Mouse (Mus musculus): ENCODE data around the gene G0s2. TPM values are rescaled to one million over a fixed set of nuclear protein-coding genes. Genes with fewer than 3 reads are reported as not detected.

Gene G0s2
- polyA plus RNA-seq, 1 experiment from 2014 or later = 3.6 TPM

GRCm38 (mm10) chr1:193306832-193307231 lies 33.8 kb upstream of the G0s2 start:
- Histone ChIP-seq H3K9ac (replicated peaks; ENCODE audit: low read depth, low read length) (no peak overlapping the region), H3K36me3 (ENCODE audit: control insufficient read depth, insufficient read depth) (no peaks in the 10 kb centered on the region), H3K4me2 (ENCODE audit: low read length) (no peak overlapping the region), H3K4me1 (replicated peaks; ENCODE audit: control insufficient read depth, insufficient read depth, low read length) (peaks cover 6% of the 10 kb centered on the region; the same call in 1 of the 2 replicates), H3K27ac (ENCODE audit: low read length) (no peak overlapping the region), H3K27me3 (replicated peaks; ENCODE audit: control insufficient read depth, insufficient read depth, low read length) (no peaks in the 10 kb centered on the region), H3K9me3 (ENCODE audit: control insufficient read depth, low read length) (no peaks in the 10 kb centered on the region), H3K4me3 (replicated peaks; ENCODE audit: low read length) (no peak overlapping the region)
- 91% methylated on average over 2 of the region's 2 CpGs for WGBS
- no peak for ATAC-seq

GRCm38 (mm10) chr1:193305386-193305785 lies 32.4 kb upstream of the G0s2 start:
- Histone ChIP-seq H3K9ac (replicated peaks; ENCODE audit: low read depth, low read length) (no peak overlapping the region), H3K36me3 (ENCODE audit: control insufficient read depth, insufficient read depth) (no peaks in the 10 kb centered on the region), H3K27me3 (replicated peaks; ENCODE audit: control insufficient read depth, insufficient read depth, low read length) (no peaks in the 10 kb centered on the region), H3K4me1 (replicated peaks; ENCODE audit: control insufficient read depth, insufficient read depth, low read length) (peaks cover 6% of the 10 kb centered on the region; the same call in 1 of the 2 replicates), H3K4me3 (replicated peaks; ENCODE audit: low read length) (no peak overlapping the region), H3K4me2 (ENCODE audit: low read length) (no peak overlapping the region), H3K9me3 (ENCODE audit: control insufficient read depth, low read length) (no peaks in the 10 kb centered on the region), H3K27ac (ENCODE audit: low read length) (peak overlapping the region; percentile 77)
- WGBS = 18% methylated on average over 7 of the region's 7 CpGs
- ATAC-seq = peak; percentile 93

- H3K27me3 ChIP-seq (replicated peaks; ENCODE audit: control insufficient read depth, insufficient read depth, low read length) = no peaks in the 10 kb centered on the region
- no peak overlapping the region for H3K4me3 ChIP-seq (replicated peaks; ENCODE audit: low read length)
- no peaks in the 10 kb centered on the region for H3K9me3 ChIP-seq (ENCODE audit: control insufficient read depth, low read length)
- peaks cover 6% of the 10 kb centered on the region; the same call in 1 of the 2 replicates for H3K4me1 ChIP-seq (replicated peaks; ENCODE audit: control insufficient read depth, insufficient read depth, low read length)
- H3K27ac ChIP-seq (ENCODE audit: low read length) = no peak overlapping the region
- H3K36me3 ChIP-seq (ENCODE audit: control insufficient read depth, insufficient read depth) = no peaks in the 10 kb centered on the region
- ATAC-seq = no peak
- H3K4me2 ChIP-seq (ENCODE audit: low read length) = no peak overlapping the region
- WGBS = 61% methylated on average over 2 of the region's 2 CpGs
- no peak overlapping the region for H3K9ac ChIP-seq (replicated peaks; ENCODE audit: low read depth, low read length)
These were observed 30.1 kb upstream of the G0s2 start for GRCm38 (mm10) chr1:193303096-193303495.

- ATAC-seq = no peak
These were observed 29.0 kb upstream of the G0s2 start for GRCm38 (mm10) chr1:193302093-193302405.

GRCm38 (mm10) chr1:193301216-193302092 lies 28.4 kb upstream of the G0s2 start:
- Histone ChIP-seq H3K27ac (ENCODE audit: low read length) (no peak overlapping the region), H3K9ac (replicated peaks; ENCODE audit: low read depth, low read length) (no peak overlapping the region), H3K9me3 (ENCODE audit: control insufficient read depth, low read length) (no peaks in the 10 kb centered on the region), H3K36me3 (ENCODE audit: control insufficient read depth, insufficient read depth) (no peaks in the 10 kb centered on the region), H3K4me2 (ENCODE audit: low read length) (no peak overlapping the region), H3K4me3 (replicated peaks; ENCODE audit: low read length) (no peak overlapping the region), H3K27me3 (replicated peaks; ENCODE audit: control insufficient read depth, insufficient read depth, low read length) (no peaks in the 10 kb centered on the region), H3K4me1 (replicated peaks; ENCODE audit: control insufficient read depth, insufficient read depth, low read length) (peaks cover 6% of the 10 kb centered on the region; the same call in 1 of the 2 replicates)
- ATAC-seq = no peak
- 74% methylated on average over 6 of the region's 6 CpGs for WGBS

More at GRCm38 (mm10) chr1:193302093-193302405, 29.0 kb upstream of the G0s2 start:
- peaks cover 6% of the 10 kb centered on the region; the same call in 1 of the 2 replicates for H3K4me1 ChIP-seq (replicated peaks; ENCODE audit: control insufficient read depth, insufficient read depth, low read length)
- no peak overlapping the region for H3K9ac ChIP-seq (replicated peaks; ENCODE audit: low read depth, low read length)
- H3K4me3 ChIP-seq (replicated peaks; ENCODE audit: low read length) = no peak overlapping the region
- H3K27me3 ChIP-seq (replicated peaks; ENCODE audit: control insufficient read depth, insufficient read depth, low read length) = no peaks in the 10 kb centered on the region
- no peaks in the 10 kb centered on the region for H3K9me3 ChIP-seq (ENCODE audit: control insufficient read depth, low read length)
- no peak overlapping the region for H3K27ac ChIP-seq (ENCODE audit: low read length)
- no peak overlapping the region for H3K4me2 ChIP-seq (ENCODE audit: low read length)
- 67% methylated on average over 8 of the region's 8 CpGs for WGBS
- H3K36me3 ChIP-seq (ENCODE audit: control insufficient read depth, insufficient read depth) = no peaks in the 10 kb centered on the region

GRCm38 (mm10) chr1:193299995-193300394 lies 27.0 kb upstream of the G0s2 start:
- H3K27me3 ChIP-seq (replicated peaks; ENCODE audit: control insufficient read depth, insufficient read depth, low read length) = no peaks in the 10 kb centered on the region

GRCm38 (mm10) chr1:193298141-193298765 lies 25.2 kb upstream of the G0s2 start:
- Histone ChIP-seq H3K9ac (replicated peaks; ENCODE audit: low read depth, low read length) (no peak overlapping the region), H3K27me3 (replicated peaks; ENCODE audit: control insufficient read depth, insufficient read depth, low read length) (no peaks in the 10 kb centered on the region), H3K4me3 (replicated peaks; ENCODE audit: low read length) (no peak overlapping the region), H3K9me3 (ENCODE audit: control insufficient read depth, low read length) (no peaks in the 10 kb centered on the region), H3K4me1 (replicated peaks; ENCODE audit: control insufficient read depth, insufficient read depth, low read length) (no peaks in the 10 kb centered on the region), H3K4me2 (ENCODE audit: low read length) (no peak overlapping the region), H3K27ac (ENCODE audit: low read length) (no peak overlapping the region), H3K36me3 (ENCODE audit: control insufficient read depth, insufficient read depth) (no peaks in the 10 kb centered on the region)
- WGBS = 63% methylated on average over 3 of the region's 3 CpGs
- ATAC-seq = no peak

More at GRCm38 (mm10) chr1:193299995-193300394, 27.0 kb upstream of the G0s2 start:
- WGBS = 59% methylated on average over 1 of the region's 1 CpGs
- H3K36me3 ChIP-seq (ENCODE audit: control insufficient read depth, insufficient read depth) = no peaks in the 10 kb centered on the region
- no peak overlapping the region for H3K4me3 ChIP-seq (replicated peaks; ENCODE audit: low read length)
- H3K27ac ChIP-seq (ENCODE audit: low read length) = no peak overlapping the region
- H3K4me1 ChIP-seq (replicated peaks; ENCODE audit: control insufficient read depth, insufficient read depth, low read length) = no peaks in the 10 kb centered on the region
- ATAC-seq = no peak
- no peak overlapping the region for H3K9ac ChIP-seq (replicated peaks; ENCODE audit: low read depth, low read length)
- no peaks in the 10 kb centered on the region for H3K9me3 ChIP-seq (ENCODE audit: control insufficient read depth, low read length)
- no peak overlapping the region for H3K4me2 ChIP-seq (ENCODE audit: low read length)

GRCm38 (mm10) chr1:193295920-193296319 lies 22.9 kb upstream of the G0s2 start:
- H3K4me3 ChIP-seq (replicated peaks; ENCODE audit: low read length) = no peak overlapping the region
- 91% methylated on average over 5 of the region's 5 CpGs for WGBS
- no peaks in the 10 kb centered on the region for H3K9me3 ChIP-seq (ENCODE audit: control insufficient read depth, low read length)
- no peaks in the 10 kb centered on the region for H3K4me1 ChIP-seq (replicated peaks; ENCODE audit: control insufficient read depth, insufficient read depth, low read length)
- ATAC-seq = no peak
- no peaks in the 10 kb centered on the region for H3K27me3 ChIP-seq (replicated peaks; ENCODE audit: control insufficient read depth, insufficient read depth, low read length)
- no peak overlapping the region for H3K9ac ChIP-seq (replicated peaks; ENCODE audit: low read depth, low read length)
- no peaks in the 10 kb centered on the region for H3K36me3 ChIP-seq (ENCODE audit: control insufficient read depth, insufficient read depth)
- no peak overlapping the region for H3K27ac ChIP-seq (ENCODE audit: low read length)
- no peak overlapping the region for H3K4me2 ChIP-seq (ENCODE audit: low read length)

- Histone ChIP-seq H3K36me3 (ENCODE audit: control insufficient read depth, insufficient read depth) (no peaks in the 10 kb centered on the region), H3K9ac (replicated peaks; ENCODE audit: low read depth, low read length) (no peak overlapping the region), H3K4me2 (ENCODE audit: low read length) (no peak overlapping the region), H3K27me3 (replicated peaks; ENCODE audit: control insufficient read depth, insufficient read depth, low read length) (no peaks in the 10 kb centered on the region), H3K27ac (ENCODE audit: low read length) (no peak overlapping the region), H3K4me3 (replicated peaks; ENCODE audit: low read length) (no peak overlapping the region), H3K9me3 (ENCODE audit: control insufficient read depth, low read length) (no peaks in the 10 kb centered on the region), H3K4me1 (replicated peaks; ENCODE audit: control insufficient read depth, insufficient read depth, low read length) (no peaks in the 10 kb centered on the region)
- no peak for ATAC-seq
- 76% methylated on average over 3 of the region's 3 CpGs for WGBS
These were observed 20.9 kb upstream of the G0s2 start for GRCm38 (mm10) chr1:193293926-193294325.

All from forebrain, embryonic 16.5 days (tissue).